Comparison of ENCODE assay signal across 24 mouse cellular contexts in the genomic region with DNA sequence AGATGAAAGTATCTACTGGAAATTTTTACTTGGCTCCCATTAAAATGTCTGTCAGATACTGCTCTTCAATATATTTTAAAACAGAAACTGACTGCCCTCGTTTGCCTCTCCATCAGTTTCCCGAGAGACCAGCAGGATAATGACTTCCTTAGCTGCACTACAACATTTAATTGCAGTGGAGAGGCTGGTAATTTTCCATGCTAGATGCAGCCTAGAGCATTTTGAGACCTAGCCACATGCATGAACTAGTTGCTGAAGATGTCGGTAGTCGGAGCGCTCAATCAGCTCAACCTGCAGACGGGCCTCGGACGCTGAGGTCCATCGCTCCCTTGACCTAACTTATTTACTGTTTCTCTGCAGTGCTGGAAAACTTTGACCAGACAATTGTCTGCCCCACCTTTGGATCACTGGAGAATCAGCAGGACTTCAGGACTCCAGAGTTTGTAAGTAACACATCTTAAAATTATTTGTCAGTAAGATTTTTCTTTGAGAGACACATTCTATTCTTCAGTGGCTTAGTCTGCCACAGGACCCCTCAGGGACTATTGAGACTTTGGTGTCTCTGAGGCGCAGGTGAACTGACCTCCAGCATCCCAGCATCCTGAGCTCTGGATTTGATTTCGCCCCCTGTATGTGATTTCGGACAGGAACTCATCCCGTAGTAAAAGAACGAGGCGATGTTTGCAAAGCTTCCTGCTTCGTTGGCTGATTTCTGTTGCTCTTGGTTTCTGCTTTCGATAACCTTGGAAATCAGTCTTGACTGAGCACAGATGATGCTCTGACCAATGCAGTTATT.
A peak's percentile ranks its signal among the peaks of the same experiment; 100 is the strongest.
DNase-seq lines count a peak whose midpoint lies in the region; ATAC-seq and TF ChIP-seq lines count a peak whose summit lies in the region.
"Had no signal": no experiment of that assay in that cellular context is flagged by ENCODE, and none has a peak within 500 bp of the region (broad histone marks: within the 10 kb centered on the region; RNA-seq: fewer than 3 reads in every experiment).

No protein-coding gene starts in this region.

- H3K27me3 ChIP-seq in heart, embryonic 11.5 days (ENCODE audit: control insufficient read depth, insufficient read depth, low read length), result no peaks in the 10 kb centered on the region
- H3K27me3 ChIP-seq in midbrain, embryonic 11.5 days (ENCODE audit: control insufficient read depth, insufficient read depth, low read length), result no peaks in the 10 kb centered on the region
- H3K27me3 ChIP-seq in midbrain, embryonic 15.5 days (replicated peaks), result no peaks in the 10 kb centered on the region
- H3K27me3 ChIP-seq: heart, embryonic 12.5 days; midbrain, embryonic 12.5 days; neural tube, embryonic 13.5 days had no signal

- no peak overlapping the region for H3K4me3 ChIP-seq in heart, embryonic 11.5 days (ENCODE audit: low read depth, low read length)
- no peak overlapping the region for H3K4me3 ChIP-seq in midbrain, embryonic 11.5 days (ENCODE audit: low read depth, low read length)
- no peak overlapping the region for H3K4me3 ChIP-seq in midbrain, embryonic 15.5 days
- H3K4me3 ChIP-seq in olfactory bulb, adult 2 months (ENCODE audit: insufficient read depth, low read depth, low read length), result 0 out of 2 replicates have a peak overlapping the region, but pooled peaks have one; percentile 15
- H3K4me3 ChIP-seq: heart, embryonic 12.5 days; limb, embryonic 10.5 days; midbrain, embryonic 12.5 days; myocyte; neural tube, embryonic 13.5 days had no signal

- no peak overlapping the region for H3K9ac ChIP-seq in heart, embryonic 11.5 days (ENCODE audit: low read depth, low read length)
- no peak overlapping the region for H3K9ac ChIP-seq in midbrain, embryonic 11.5 days (ENCODE audit: low read length)
- H3K9ac ChIP-seq in midbrain, embryonic 15.5 days, result no peak overlapping the region
- H3K9ac ChIP-seq: forebrain, postnatal 0 days; heart, embryonic 12.5 days; midbrain, embryonic 12.5 days; neural tube, embryonic 13.5 days had no signal

- 0 out of 2 replicates have a peak, but pooled peaks cover 3% of the 10 kb centered on the region for H3K4me1 ChIP-seq in heart, embryonic 11.5 days (ENCODE audit: control insufficient read depth, insufficient read depth, low read length)
- H3K4me1 ChIP-seq in midbrain, embryonic 11.5 days (ENCODE audit: control insufficient read depth, insufficient read depth, low read length), result no peaks in the 10 kb centered on the region
- 0 out of 2 replicates have a peak, but pooled peaks cover 6% of the 10 kb centered on the region for H3K4me1 ChIP-seq in midbrain, embryonic 15.5 days
- peaks cover 20% of the 10 kb centered on the region for H3K4me1 ChIP-seq in olfactory bulb, adult 2 months (ENCODE audit: control insufficient read depth, insufficient read depth, low read length)
- H3K4me1 ChIP-seq: midbrain, embryonic 12.5 days had no signal

- H3K36me3 ChIP-seq in heart, embryonic 11.5 days (ENCODE audit: control insufficient read depth, insufficient read depth, low read length), result peaks cover 3% of the 10 kb centered on the region
- H3K36me3 ChIP-seq in midbrain, embryonic 11.5 days (ENCODE audit: control insufficient read depth, insufficient read depth, low read length), result no peaks in the 10 kb centered on the region
- no peaks in the 10 kb centered on the region for H3K36me3 ChIP-seq in midbrain, embryonic 15.5 days (replicated peaks)
- H3K36me3 ChIP-seq: neural tube, embryonic 13.5 days had no signal

- peak; percentile 89 for DNase-seq in heart, adult 11 months
- peak; percentile 27 for DNase-seq in kidney, adult 11 months
- no peak for DNase-seq in kidney, adult 18-20 months
- peak; percentile 53 for DNase-seq in midbrain, embryonic 11.5 days (ENCODE audit: low spot score, missing footprints)
- DNase-seq in left cerebral cortex, adult 9 months (ENCODE audit: low spot score in 2 of 2), result no peak
- DNase-seq: adrenal gland, postnatal 25 days; cerebellum, adult 11-12 months; cerebellum, postnatal 10 days; forebrain, postnatal 0 days; heart, postnatal 10 days; liver; thymus, postnatal 25 days had no signal

- TF ChIP-seq POLR2A in olfactory bulb, adult 2 months (IDR thresholded peaks at IDR 0.05; ENCODE audit: insufficient read depth, low read depth, low read length), result no peak

- no peak overlapping the region for H3K27ac ChIP-seq in heart, embryonic 11.5 days (ENCODE audit: low read depth, low read length)
- H3K27ac ChIP-seq in midbrain, embryonic 11.5 days (ENCODE audit: low read depth, low read length), result no peak overlapping the region
- H3K27ac ChIP-seq in midbrain, embryonic 15.5 days, result no peak overlapping the region
- H3K27ac ChIP-seq in olfactory bulb, adult 2 months (ENCODE audit: insufficient read depth, low read depth, low read length), result peak overlapping the region; percentile 78
- H3K27ac ChIP-seq: limb, embryonic 10.5 days; midbrain, embryonic 12.5 days; neural tube, embryonic 13.5 days had no signal

- ATAC-seq in heart, embryonic 11.5 days (replicated peaks; ENCODE audit: insufficient number of reproducible peaks, low FRiP score, low TSS enrichment), result no peak
- no peak for ATAC-seq in midbrain, embryonic 11.5 days (ENCODE audit: low FRiP score)
- no peak for ATAC-seq in midbrain, embryonic 15.5 days (replicated peaks)
- ATAC-seq: CD4-positive, CD25-positive, alpha-beta regulatory T cell, adult 4 months; forebrain, postnatal 0 days; hindbrain, embryonic 16.5 days; intestine, embryonic 16.5 days; lung, postnatal 0 days had no signal

- WGBS in heart, embryonic 11.5 days (ENCODE audit: insufficient replicate concordance), result 82% methylated on average over 17 of the region's 17 CpGs
- WGBS in midbrain, embryonic 11.5 days, result 90% methylated on average over 17 of the region's 17 CpGs
- WGBS in midbrain, embryonic 15.5 days, result 83% methylated on average over 17 of the region's 17 CpGs
- 54% methylated on average over 17 of the region's 17 CpGs for WGBS in olfactory bulb, adult 2 months

- no peak overlapping the region for H3K4me2 ChIP-seq in heart, embryonic 11.5 days
- no peak overlapping the region for H3K4me2 ChIP-seq in midbrain, embryonic 11.5 days
- no peak overlapping the region for H3K4me2 ChIP-seq in midbrain, embryonic 15.5 days
- H3K4me2 ChIP-seq: heart, embryonic 12.5 days; midbrain, embryonic 12.5 days; neural tube, embryonic 13.5 days had no signal

- H3K9me3 ChIP-seq in heart, embryonic 11.5 days (replicated peaks; ENCODE audit: control insufficient read depth, low read length), result no peaks in the 10 kb centered on the region; the same call in 1 of the 2 replicates
- no peaks in the 10 kb centered on the region for H3K9me3 ChIP-seq in midbrain, embryonic 11.5 days (ENCODE audit: control insufficient read depth, low read length)
- H3K9me3 ChIP-seq in midbrain, embryonic 15.5 days, result no peaks in the 10 kb centered on the region
- H3K9me3 ChIP-seq: limb, embryonic 10.5 days; midbrain, embryonic 12.5 days; neural tube, embryonic 13.5 days had no signal

- no peak for TF ChIP-seq CTCF in olfactory bulb, adult 2 months (IDR thresholded peaks at IDR 0.05; ENCODE audit: insufficient read depth, low read depth, low read length)

Comparison
In these comparisons a context has a peak if more than half of its experiments do, and no peak if none do; other contexts are left out.
1. DNase-seq: peak in heart, adult 11 months (single experiment), kidney, adult 11 months (single experiment) and midbrain, embryonic 11.5 days (single experiment); none in kidney, adult 18-20 months (single experiment) and left cerebral cortex, adult 9 months (0 of 2).